Comparison of ENCODE assay signal across 12 mouse cellular contexts in the genomic region with DNA sequence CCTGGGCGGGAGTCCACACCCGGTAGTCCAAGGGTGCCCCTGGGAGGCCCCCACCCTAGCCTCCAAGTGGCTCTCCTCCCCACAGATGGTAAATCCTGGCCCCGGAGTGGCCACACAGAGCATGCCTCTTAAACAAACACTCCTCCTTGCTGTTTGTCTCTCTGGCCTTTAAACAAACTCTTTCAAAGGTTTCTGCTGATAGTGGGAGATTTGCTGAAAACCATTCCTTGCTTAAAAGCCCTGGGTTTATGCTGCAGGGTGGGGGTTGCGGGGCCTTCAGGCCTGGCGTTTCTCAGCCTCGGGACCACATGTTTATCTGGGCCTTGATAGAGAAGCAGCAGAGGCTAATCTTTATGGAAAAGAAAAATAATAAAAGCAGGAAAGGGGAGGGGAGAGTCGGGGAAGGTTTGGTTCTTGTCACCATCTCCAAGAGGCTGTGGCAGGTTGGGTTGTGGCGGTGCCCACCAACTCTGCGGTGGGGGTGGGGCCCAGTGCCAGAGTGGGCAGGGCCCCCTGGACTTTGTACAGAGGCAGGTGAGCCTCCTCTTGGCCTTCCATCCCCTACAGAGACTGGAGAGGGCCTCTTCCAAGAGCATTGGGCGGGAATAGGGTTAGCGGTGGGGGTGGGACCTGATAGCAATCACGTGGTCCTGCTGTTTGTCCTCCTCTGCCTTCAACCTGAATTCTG. TPM values are rescaled to one million over a fixed set of nuclear protein-coding genes. Genes with fewer than 3 reads are reported as not detected.
A peak's percentile ranks its signal among the peaks of the same experiment; 100 is the strongest.
DNase-seq lines count a peak whose midpoint lies in the region; ATAC-seq and TF ChIP-seq lines count a peak whose summit lies in the region.
"Had no signal": no experiment of that assay in that cellular context is flagged by ENCODE, and none has a peak within 500 bp of the region (broad histone marks: within the 10 kb centered on the region; RNA-seq: fewer than 3 reads in every experiment).

No protein-coding gene starts in this region.

- H3K9ac ChIP-seq in intestine, postnatal 0 days (ENCODE audit: low read depth, low read length) = no peak overlapping the region; the same call in 1 of the 2 replicates
- no peak overlapping the region; the same call in 1 of the 2 replicates for H3K9ac ChIP-seq in lung, embryonic 15.5 days

- 10% methylated on average over 12 of the region's 12 CpGs for WGBS in intestine, postnatal 0 days
- WGBS in lung, embryonic 15.5 days = 17% methylated on average over 12 of the region's 12 CpGs

- no peaks in the 10 kb centered on the region for H3K27me3 ChIP-seq in intestine, postnatal 0 days (replicated peaks; ENCODE audit: control insufficient read depth, insufficient read depth, low read length)
- H3K27me3 ChIP-seq in lung, embryonic 15.5 days = no peaks in the 10 kb centered on the region

- no peak for TF ChIP-seq CTCF in intestine, postnatal 0 days (IDR thresholded peaks at IDR 0.05; ENCODE audit: low read depth)

- no peaks in the 10 kb centered on the region for H3K9me3 ChIP-seq in intestine, postnatal 0 days (ENCODE audit: control insufficient read depth)
- no peaks in the 10 kb centered on the region for H3K9me3 ChIP-seq in lung, embryonic 15.5 days

- no peaks in the 10 kb centered on the region for H3K36me3 ChIP-seq in intestine, postnatal 0 days (ENCODE audit: control insufficient read depth, insufficient read depth)
- H3K36me3 ChIP-seq in lung, embryonic 15.5 days = no peaks in the 10 kb centered on the region
- H3K36me3 ChIP-seq: G1E had no signal

- peaks cover 15% of the 10 kb centered on the region for H3K4me1 ChIP-seq in intestine, postnatal 0 days (replicated peaks; ENCODE audit: control insufficient read depth, insufficient read depth, low read length)
- peaks cover 39% of the 10 kb centered on the region for H3K4me1 ChIP-seq in lung, embryonic 15.5 days

- peak overlapping the region; percentile 49 for H3K4me2 ChIP-seq in intestine, postnatal 0 days (replicated peaks; ENCODE audit: low read depth)
- H3K4me2 ChIP-seq in lung, embryonic 15.5 days = peak overlapping the region; percentile 29

- H3K27ac ChIP-seq in intestine, postnatal 0 days (ENCODE audit: low read depth, low read length) = peak overlapping the region; percentile 77
- peak overlapping the region; percentile 91 for H3K27ac ChIP-seq in lung, embryonic 15.5 days

- peak; percentile 86 for ATAC-seq in intestine, postnatal 0 days
- peak; percentile 72 for ATAC-seq in lung, embryonic 15.5 days (ENCODE audit: borderline replicate concordance, extremely low read depth, low FRiP score, low TSS enrichment)
- ATAC-seq: forebrain, embryonic 14.5 days had no signal

- no peak overlapping the region for H3K4me3 ChIP-seq in intestine, postnatal 0 days (ENCODE audit: low read depth, low read length)
- H3K4me3 ChIP-seq in lung, embryonic 15.5 days = no peak overlapping the region

- DNase-seq in ovary, adult 18-20 months (ENCODE audit: low spot score) = peak; percentile 79
- DNase-seq in ovary, postnatal 14 days (ENCODE audit: low spot score) = no peak
- no peak for DNase-seq in embryo, embryonic 10 days (ENCODE audit: low spot score)
- DNase-seq in layer of hippocampus, adult 9-10 months (ENCODE audit: low spot score) = no peak
- DNase-seq in right cerebral cortex, postnatal 14 days = no peak
- DNase-seq: adrenal gland, adult 2 months; kidney, adult 18-20 months; right cerebral cortex, adult 18-20 months had no signal

RNA-seq across cellular contexts. Expression of a gene that starts 30.8 kb away (rescaled TPM):
- polyA plus RNA-seq in intestine, postnatal 0 days (2015; fragmentation: Nextera tagmentation; extraction: Ambion mirVana) = 12.9 and 13.3 TPM in 2 replicates
- 23.7 and 24.1 TPM in 2 replicates for polyA plus RNA-seq in lung, embryonic 15.5 days (2015; fragmentation: Nextera tagmentation; extraction: Ambion mirVana)
